Mouse (Mus musculus): ENCODE results near the gene Tbx15.

- TF ChIP-seq POLR2A (IDR thresholded peaks at IDR 0.05; ENCODE audit: borderline replicate concordance, low read depth, low read length), result no peak
- TF ChIP-seq CTCF (IDR thresholded peaks at IDR 0.05; ENCODE audit: low read depth, low read length), result no peak
Observed at GRCm38 (mm10) chr3:99233393-99234318, 6.5 kb upstream of the Tbx15 start.
